10 mouse cellular contexts compared by ENCODE assay signal in the genomic region with DNA sequence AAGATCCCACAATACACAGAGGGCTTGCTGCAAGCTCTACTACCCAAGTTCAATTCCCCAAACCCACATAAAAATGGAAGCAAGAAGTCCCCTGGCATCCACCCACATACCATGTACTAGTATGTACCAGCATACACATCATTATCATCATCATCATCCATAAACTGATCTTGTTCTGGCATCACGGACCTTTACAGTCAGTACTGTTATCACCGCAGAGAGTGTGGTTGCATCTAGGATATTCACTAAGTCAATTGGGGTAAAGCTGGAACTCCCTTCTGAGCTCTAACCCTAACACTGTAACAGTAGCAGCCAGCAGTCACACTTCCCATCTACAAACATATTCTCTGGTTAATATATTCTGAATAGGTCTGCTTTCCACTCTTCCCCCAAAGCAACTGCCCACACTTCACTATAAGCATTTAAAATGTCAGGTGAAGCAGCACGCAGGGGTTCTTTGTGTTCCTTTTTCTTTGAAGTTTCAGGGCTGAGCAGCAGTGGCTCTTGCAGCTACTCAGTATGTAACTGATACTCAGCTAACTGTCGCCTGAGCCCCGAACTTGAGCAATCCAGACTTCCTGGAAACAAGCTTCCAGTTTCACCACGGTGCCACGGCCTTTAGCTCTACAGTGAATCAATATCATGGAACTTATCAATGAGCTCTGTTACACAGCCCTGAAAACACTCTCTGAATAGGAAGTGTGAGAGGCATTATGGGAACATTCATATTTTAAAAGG. TPM values are rescaled to one million over a fixed set of nuclear protein-coding genes. Genes with fewer than 3 reads are reported as not detected.
DNase-seq lines count a peak whose midpoint lies in the region; ATAC-seq lines count a peak whose summit lies in the region.
"Had no signal": no experiment of that assay in that cellular context is flagged by ENCODE, and none has a peak within 500 bp of the region (broad histone marks: within the 10 kb centered on the region; RNA-seq: fewer than 3 reads in every experiment).

No protein-coding gene starts in this region.

- no peak overlapping the region for H3K4me2 ChIP-seq in midbrain, embryonic 15.5 days
- H3K4me2 ChIP-seq in neural tube, embryonic 15.5 days = no peak overlapping the region
- H3K4me2 ChIP-seq: forebrain, embryonic 15.5 days; limb, embryonic 15.5 days had no signal

- no peak overlapping the region for H3K27ac ChIP-seq in midbrain, embryonic 15.5 days
- no peak overlapping the region for H3K27ac ChIP-seq in neural tube, embryonic 15.5 days (replicated peaks)
- H3K27ac ChIP-seq: forebrain, embryonic 15.5 days; limb, embryonic 15.5 days had no signal

- peaks cover 77% of the 10 kb centered on the region for H3K4me1 ChIP-seq in midbrain, embryonic 15.5 days
- peaks cover 61% of the 10 kb centered on the region for H3K4me1 ChIP-seq in neural tube, embryonic 15.5 days

- ATAC-seq in midbrain, embryonic 15.5 days (replicated peaks) = no peak
- no peak for ATAC-seq in neural tube, embryonic 15.5 days (ENCODE audit: low FRiP score)
- ATAC-seq: forebrain, embryonic 15.5 days had no signal

- no peaks in the 10 kb centered on the region for H3K27me3 ChIP-seq in midbrain, embryonic 15.5 days (replicated peaks)
- H3K27me3 ChIP-seq in neural tube, embryonic 15.5 days (replicated peaks) = no peaks in the 10 kb centered on the region
- H3K27me3 ChIP-seq: forebrain, embryonic 15.5 days; limb, embryonic 15.5 days had no signal

- no peaks in the 10 kb centered on the region for H3K36me3 ChIP-seq in midbrain, embryonic 15.5 days (replicated peaks)
- no peaks in the 10 kb centered on the region for H3K36me3 ChIP-seq in neural tube, embryonic 15.5 days
- H3K36me3 ChIP-seq: forebrain, embryonic 15.5 days; limb, embryonic 15.5 days had no signal

- H3K9ac ChIP-seq in midbrain, embryonic 15.5 days = no peak overlapping the region
- no peak overlapping the region for H3K9ac ChIP-seq in neural tube, embryonic 15.5 days (replicated peaks)
- H3K9ac ChIP-seq: forebrain, embryonic 15.5 days; limb, embryonic 15.5 days had no signal

- no peaks in the 10 kb centered on the region for H3K9me3 ChIP-seq in midbrain, embryonic 15.5 days
- no peaks in the 10 kb centered on the region for H3K9me3 ChIP-seq in neural tube, embryonic 15.5 days (replicated peaks)
- H3K9me3 ChIP-seq: forebrain, embryonic 15.5 days; limb, embryonic 15.5 days had no signal

- WGBS in midbrain, embryonic 15.5 days = 64% methylated on average over 7 of the region's 7 CpGs
- WGBS in neural tube, embryonic 15.5 days = 70% methylated on average over 7 of the region's 7 CpGs

- peak; percentile 84 for DNase-seq in 416B (ENCODE audit: low read depth)
- peak; percentile 48 for DNase-seq in CD4-positive helper T cell, adult 2 months (ENCODE audit: low read depth, low spot score)
- peak; percentile 56 for DNase-seq in induced T-regulatory cell, adult 2 months (ENCODE audit: low read depth)
- DNase-seq in lung, postnatal 4 days = peak; percentile 44 to 49
- no peak for DNase-seq in urinary bladder, postnatal 14 days (ENCODE audit: low spot score)
- DNase-seq: cerebellum, adult 18-20 months had no signal

- H3K4me3 ChIP-seq in midbrain, embryonic 15.5 days = no peak overlapping the region
- no peak overlapping the region for H3K4me3 ChIP-seq in neural tube, embryonic 15.5 days (replicated peaks)
- H3K4me3 ChIP-seq: forebrain, embryonic 15.5 days; limb, embryonic 15.5 days had no signal

RNA-seq across cellular contexts. Expression of a gene that starts 8.8 kb away (rescaled TPM):
- polyA plus RNA-seq in midbrain, embryonic 15.5 days (2015; fragmentation: Nextera tagmentation; extraction: Ambion mirVana) = 69.9 and 74.4 TPM in 2 replicates
- 45.2 and 71.7 TPM in 2 replicates for polyA plus RNA-seq in neural tube, embryonic 15.5 days (2015; fragmentation: Nextera tagmentation; extraction: Ambion mirVana)

RNA-seq across cellular contexts. Expression of a gene that starts 56.6 kb away (rescaled TPM):
- 0.50 and 0.61 TPM in 2 replicates for polyA plus RNA-seq in midbrain, embryonic 15.5 days (2015; fragmentation: Nextera tagmentation; extraction: Ambion mirVana)
- 0.83 and 1.0 TPM in 2 replicates for polyA plus RNA-seq in neural tube, embryonic 15.5 days (2015; fragmentation: Nextera tagmentation; extraction: Ambion mirVana)
